Mouse (Mus musculus) kidney, adult 2 months (tissue): ENCODE data around the gene Celsr1.

Experiments
- CTCF ChIP-seq: fragments of 200-500 bp; conservative IDR thresholded peaks from 2 replicates; pipeline ENCODE4 v1.5.1; 2011; ENCODE audit warnings: low read depth, mild to moderate bottlenecking, control low read depth, low read length, moderate library complexity, mixed read lengths; ENCODE audit not compliant: insufficient read depth, insufficient read length
- POLR2A ChIP-seq: fragments of 200-500 bp; IDR thresholded peaks from one replicate; pipeline ENCODE4 v1.6.1; 2011; ENCODE audit warnings: low read depth, low read length, control low read depth

DNA sequence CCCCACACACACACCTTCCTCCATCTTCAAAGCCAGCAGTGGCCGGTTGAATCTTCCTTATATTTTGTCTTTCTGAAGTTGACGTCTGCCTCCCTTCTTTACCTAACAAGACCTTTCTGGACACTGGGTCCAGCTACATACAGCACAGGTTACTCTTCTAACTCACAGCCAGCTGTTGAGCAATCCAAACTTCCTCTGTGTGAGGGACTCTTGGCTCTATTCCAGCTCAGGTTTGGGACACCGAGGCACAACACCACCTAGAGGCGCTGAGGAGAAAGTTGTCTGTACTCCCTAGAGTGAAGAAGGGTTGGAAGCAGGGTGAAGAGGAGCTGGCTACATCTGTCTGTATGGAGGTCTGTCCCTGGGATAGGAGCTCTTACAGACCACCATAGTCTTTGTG is 8.8 kb upstream of the Celsr1 start:
- TF ChIP-seq POLR2A (no peak), CTCF (no peak; the same call in 1 of the 2 replicates)
